Mouse (Mus musculus) brain, embryonic 14.5 days (tissue): ENCODE results near the gene Zfp292.

Experiments used
- CTCF ChIP-seq: fragments of 200-500 bp; IDR thresholded peaks from 2 replicates; pipeline ENCODE4 v1.5.1; 2012; ENCODE audit warnings: inconsistent platforms, mild to moderate bottlenecking, moderate library complexity, borderline replicate concordance; ENCODE audit not compliant: insufficient read depth, insufficient read length; ENCODE audit errors: extremely low read depth
- POLR2A ChIP-seq: fragments of 200-500 bp; IDR thresholded peaks from 2 replicates; pipeline ENCODE4 v1.6.1; 2012; ENCODE audit warnings: mild to moderate bottlenecking, inconsistent platforms, borderline replicate concordance; ENCODE audit not compliant: poor library complexity, insufficient read depth, insufficient read length, severe bottlenecking; ENCODE audit errors: extremely low read depth

DNA sequence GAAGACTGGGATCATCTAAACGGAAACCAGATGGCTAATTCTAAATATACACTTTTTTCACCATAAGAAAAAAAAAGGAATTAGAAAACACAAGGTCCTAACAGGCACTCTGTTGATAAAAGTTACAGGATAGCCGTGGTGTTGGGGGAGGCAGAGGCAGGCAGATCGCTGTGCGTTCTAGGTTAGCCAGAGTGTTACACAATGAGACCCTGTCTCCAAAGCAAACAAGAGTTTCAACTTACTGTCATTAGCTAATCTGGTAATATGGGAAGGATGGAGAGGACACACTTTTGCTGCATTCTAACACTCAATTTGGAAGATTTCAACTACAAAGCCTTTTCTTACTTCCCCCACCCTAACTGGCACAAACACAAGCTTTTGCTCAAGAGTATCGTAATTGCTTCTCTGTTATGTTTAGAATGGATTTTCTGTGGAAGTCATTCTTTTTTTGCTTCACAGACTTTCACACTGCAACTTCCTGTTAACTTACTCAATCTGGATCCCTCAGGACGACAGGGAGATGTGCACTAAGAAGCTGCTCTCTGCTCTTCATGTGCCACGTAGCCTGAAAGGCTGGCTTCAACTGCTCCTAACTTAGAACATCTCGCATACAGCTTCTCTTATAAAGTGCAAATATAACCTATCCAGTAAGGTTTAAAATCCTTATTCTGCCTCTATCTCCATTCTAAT, 85.3 kb downstream of the Zfp292 start:
- TF ChIP-seq CTCF: no peak
- TF ChIP-seq POLR2A: no peak
